Comparison of ENCODE assay signal across 26 mouse cellular contexts in the genomic region with DNA sequence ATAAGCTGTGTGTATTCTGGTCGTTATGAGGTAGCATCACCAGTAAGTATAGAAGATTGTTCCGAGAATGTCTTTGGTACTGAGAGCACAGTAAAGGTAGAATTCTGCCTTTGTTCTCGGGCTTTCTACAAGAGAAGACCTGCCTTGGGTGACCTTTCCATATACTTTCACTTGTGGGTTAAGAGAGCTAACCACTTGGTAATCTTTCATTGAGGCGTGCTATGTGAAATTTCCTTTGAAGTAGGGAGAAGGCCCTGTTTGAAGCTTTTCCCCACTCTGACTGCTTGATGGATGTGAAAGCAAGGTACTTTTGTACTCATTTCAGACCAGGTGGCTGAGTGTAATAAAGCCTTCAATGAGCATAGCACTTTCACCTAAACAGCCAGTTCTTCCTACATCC. TPM values are rescaled to one million over a fixed set of nuclear protein-coding genes. Genes with fewer than 3 reads are reported as not detected.
A peak's percentile ranks its signal among the peaks of the same experiment; 100 is the strongest.
DNase-seq lines count a peak whose midpoint lies in the region; ATAC-seq lines count a peak whose summit lies in the region.
"Had no signal": no experiment of that assay in that cellular context is flagged by ENCODE, and none has a peak within 500 bp of the region (broad histone marks: within the 10 kb centered on the region; RNA-seq: fewer than 3 reads in every experiment).

No protein-coding gene starts in this region.

- no peak overlapping the region for H3K27ac ChIP-seq in intestine, embryonic 16.5 days (ENCODE audit: low read length)
- H3K27ac ChIP-seq: embryonic facial prominence, embryonic 12.5 days; embryonic facial prominence, embryonic 15.5 days; gastrocnemius, adult 2 months; heart, embryonic 15.5 days; hindbrain, embryonic 10.5 days; hindbrain, embryonic 13.5 days had no signal

- 81% methylated on average over 4 of the region's 4 CpGs for WGBS in intestine, embryonic 16.5 days

- no peaks in the 10 kb centered on the region for H3K27me3 ChIP-seq in intestine, embryonic 16.5 days (replicated peaks; ENCODE audit: control insufficient read depth, insufficient read depth, low read length)
- H3K27me3 ChIP-seq: embryonic facial prominence, embryonic 12.5 days; embryonic facial prominence, embryonic 15.5 days; heart, embryonic 12.5 days; heart, embryonic 15.5 days; hindbrain, embryonic 13.5 days had no signal

- H3K36me3 ChIP-seq in intestine, embryonic 16.5 days (ENCODE audit: control insufficient read depth, insufficient read depth, low read length): no peaks in the 10 kb centered on the region
- H3K36me3 ChIP-seq: embryonic facial prominence, embryonic 12.5 days; embryonic facial prominence, embryonic 15.5 days; heart, embryonic 12.5 days; heart, embryonic 15.5 days had no signal

- DNase-seq in thymus, postnatal 0 days (ENCODE audit: low spot score): peak; percentile 16
- no peak for DNase-seq in thymus, postnatal 14 days
- DNase-seq in naive thymus-derived CD4-positive, alpha-beta T cell, adult 2 months (ENCODE audit: low read depth): peak; percentile 58
- DNase-seq in lung, postnatal 36 days: no peak
- DNase-seq: adrenal gland, adult 2 months; adrenal gland, postnatal 14 days; cerebellum, adult 11 months; cerebellum, adult 2 months; cerebellum, adult 9-11 months; cerebellum, postnatal 25 days; forebrain, postnatal 0 days; gastrocnemius, adult 2 months; gastrocnemius, postnatal 14 days; heart, adult 18-20 months; heart, postnatal 10 days; heart, postnatal 36 days had no signal

- no peak overlapping the region for H3K9ac ChIP-seq in intestine, embryonic 16.5 days (ENCODE audit: low read depth, low read length)
- H3K9ac ChIP-seq: embryonic facial prominence, embryonic 12.5 days; embryonic facial prominence, embryonic 15.5 days; forebrain, postnatal 0 days; heart, embryonic 12.5 days; heart, embryonic 15.5 days; hindbrain, embryonic 13.5 days had no signal

- no peaks in the 10 kb centered on the region; the same call in 1 of the 2 replicates for H3K4me1 ChIP-seq in intestine, embryonic 16.5 days (ENCODE audit: control insufficient read depth, insufficient read depth, low read length)
- H3K4me1 ChIP-seq: embryonic facial prominence, embryonic 12.5 days; embryonic facial prominence, embryonic 15.5 days; heart, embryonic 15.5 days; hindbrain, embryonic 13.5 days had no signal

- H3K9me3 ChIP-seq in intestine, embryonic 16.5 days (ENCODE audit: control insufficient read depth, low read length): no peaks in the 10 kb centered on the region
- H3K9me3 ChIP-seq: embryonic facial prominence, embryonic 12.5 days; embryonic facial prominence, embryonic 15.5 days; heart, embryonic 12.5 days; heart, embryonic 15.5 days; hindbrain, embryonic 10.5 days; hindbrain, embryonic 13.5 days had no signal

- peak; percentile 90 for ATAC-seq in activated CD4-positive, CD25-positive, alpha-beta regulatory T cell, adult 4 months
- no peak for ATAC-seq in intestine, embryonic 16.5 days
- ATAC-seq: forebrain, embryonic 14.5 days; forebrain, postnatal 0 days; hindbrain, embryonic 16.5 days had no signal

- H3K4me2 ChIP-seq in intestine, embryonic 16.5 days (ENCODE audit: low read depth, low read length): no peak overlapping the region
- H3K4me2 ChIP-seq: embryonic facial prominence, embryonic 12.5 days; embryonic facial prominence, embryonic 15.5 days; heart, embryonic 12.5 days; heart, embryonic 15.5 days; hindbrain, embryonic 13.5 days had no signal

- no peak overlapping the region for H3K4me3 ChIP-seq in intestine, embryonic 16.5 days (ENCODE audit: low read length)
- H3K4me3 ChIP-seq: embryonic facial prominence, embryonic 12.5 days; embryonic facial prominence, embryonic 15.5 days; gastrocnemius, adult 2 months; heart, embryonic 12.5 days; heart, embryonic 15.5 days; hindbrain, embryonic 10.5 days; hindbrain, embryonic 13.5 days had no signal

RNA-seq across cellular contexts. Expression of a gene that starts 21.8 kb away (rescaled TPM):
- 2.2 and 2.3 TPM in 2 replicates for polyA plus RNA-seq in thymus, postnatal 0 days (2015; fragmentation: Nextera tagmentation; extraction: Ambion mirVana)
- polyA plus RNA-seq in activated CD4-positive, CD25-positive, alpha-beta regulatory T cell, adult 4 months (2017; shearing (Covaris generic)): 1 to 10 TPM; 1.9 to 2.3 TPM
- polyA plus RNA-seq in intestine, embryonic 16.5 days (2015; fragmentation: Nextera tagmentation; extraction: Ambion mirVana): 8.5 and 11.0 TPM in 2 replicates

RNA-seq across cellular contexts. Expression of a gene that starts 59.6 kb away (rescaled TPM):
- 0.23 and 0.37 TPM in 2 replicates for polyA plus RNA-seq in thymus, postnatal 0 days (2015; fragmentation: Nextera tagmentation; extraction: Ambion mirVana)
- not detected for polyA plus RNA-seq in activated CD4-positive, CD25-positive, alpha-beta regulatory T cell, adult 4 months (2017; shearing (Covaris generic))
- 1.5 and 1.8 TPM in 2 replicates for polyA plus RNA-seq in intestine, embryonic 16.5 days (2015; fragmentation: Nextera tagmentation; extraction: Ambion mirVana)

Comparison
In these comparisons a context has a peak if more than half of its experiments do, and no peak if none do; other contexts are left out.
1. DNase-seq: peak in thymus, postnatal 0 days (single experiment) and naive thymus-derived CD4-positive, alpha-beta T cell, adult 2 months (single experiment); none in thymus, postnatal 14 days (single experiment) and lung, postnatal 36 days (single experiment).